Mouse (Mus musculus): ENCODE data around the gene Scgb3a1. TPM values are rescaled to one million over a fixed set of nuclear protein-coding genes. Genes with fewer than 3 reads are reported as not detected.
A peak's percentile ranks its signal among the peaks of the same experiment; 100 is the strongest.

Gene Scgb3a1
- polyA plus RNA-seq, 1 experiment, result not detected

DNA sequence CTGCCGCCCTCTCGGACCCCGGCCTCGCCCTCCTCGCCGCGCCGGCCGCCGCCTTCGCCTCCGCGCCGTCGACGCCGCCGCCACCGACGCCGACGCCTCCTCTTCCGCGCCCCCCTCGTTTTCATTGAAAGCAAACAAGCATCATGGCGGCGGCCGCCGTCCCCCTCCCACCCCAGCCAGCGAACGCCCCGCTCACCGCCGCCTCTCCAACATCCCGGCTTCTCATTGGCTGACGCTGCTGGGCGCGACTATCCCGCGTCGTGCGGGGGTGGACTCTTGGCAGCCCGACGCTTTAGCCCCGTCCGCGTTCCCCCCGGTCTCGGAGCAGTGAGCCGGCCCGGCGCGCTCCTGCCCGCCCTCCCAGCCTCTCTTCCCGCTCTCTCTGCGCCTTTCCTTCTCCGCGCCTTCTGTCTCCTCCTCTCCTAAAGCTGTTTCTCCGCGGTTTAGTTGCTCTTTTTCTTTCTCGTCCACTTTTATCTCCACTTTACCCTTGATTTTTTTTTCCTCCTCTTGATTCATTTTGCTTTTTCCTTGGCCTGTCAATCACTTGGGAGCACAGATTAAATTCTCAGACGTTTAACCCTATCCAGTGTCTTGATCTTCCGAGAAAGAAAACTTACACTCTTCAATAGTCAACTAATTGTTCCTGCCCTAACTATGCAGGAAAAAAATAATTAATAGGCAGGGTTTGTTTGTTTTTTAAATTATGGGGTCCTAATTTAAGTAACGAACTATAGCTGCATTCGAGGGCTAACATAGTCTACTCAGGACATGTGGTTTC lies 49.3 kb downstream of the Scgb3a1 start, which contains the start of gene Cnot6:
Cnot6 (minus strand) TSS at position 169 of the 781 bp plus-strand sequence.
- H3ac ChIP-seq (ENCODE audit: control insufficient read depth, insufficient read length, low read depth), result peak within 1 kb of the TSS; percentile 88
- peaks cover 47% of the 10 kb centered on the region for H3K79me2 ChIP-seq (ENCODE audit: control insufficient read depth, insufficient read depth)
- H3K27me3 ChIP-seq (ENCODE audit: control insufficient read depth, insufficient read depth, insufficient read length), result no peaks in the 10 kb centered on the region
- H3K36me3 ChIP-seq (ENCODE audit: control insufficient read depth, insufficient read depth), result peaks cover 8% of the 10 kb centered on the region
- TF ChIP-seq MAX (IDR thresholded peaks at IDR 0.05), result peak; percentile 68
- TF ChIP-seq CTCF (IDR thresholded peaks at IDR 0.05; ENCODE audit: control insufficient read depth, insufficient read depth, insufficient read length), result no peak
- peaks cover 43% of the 10 kb centered on the region for H3K79me3 ChIP-seq (ENCODE audit: low read depth)
- H3K4me3 ChIP-seq (ENCODE audit: insufficient read depth, poor library complexity, severe bottlenecking), result peak within 1 kb of the TSS; percentile 99

DNA sequence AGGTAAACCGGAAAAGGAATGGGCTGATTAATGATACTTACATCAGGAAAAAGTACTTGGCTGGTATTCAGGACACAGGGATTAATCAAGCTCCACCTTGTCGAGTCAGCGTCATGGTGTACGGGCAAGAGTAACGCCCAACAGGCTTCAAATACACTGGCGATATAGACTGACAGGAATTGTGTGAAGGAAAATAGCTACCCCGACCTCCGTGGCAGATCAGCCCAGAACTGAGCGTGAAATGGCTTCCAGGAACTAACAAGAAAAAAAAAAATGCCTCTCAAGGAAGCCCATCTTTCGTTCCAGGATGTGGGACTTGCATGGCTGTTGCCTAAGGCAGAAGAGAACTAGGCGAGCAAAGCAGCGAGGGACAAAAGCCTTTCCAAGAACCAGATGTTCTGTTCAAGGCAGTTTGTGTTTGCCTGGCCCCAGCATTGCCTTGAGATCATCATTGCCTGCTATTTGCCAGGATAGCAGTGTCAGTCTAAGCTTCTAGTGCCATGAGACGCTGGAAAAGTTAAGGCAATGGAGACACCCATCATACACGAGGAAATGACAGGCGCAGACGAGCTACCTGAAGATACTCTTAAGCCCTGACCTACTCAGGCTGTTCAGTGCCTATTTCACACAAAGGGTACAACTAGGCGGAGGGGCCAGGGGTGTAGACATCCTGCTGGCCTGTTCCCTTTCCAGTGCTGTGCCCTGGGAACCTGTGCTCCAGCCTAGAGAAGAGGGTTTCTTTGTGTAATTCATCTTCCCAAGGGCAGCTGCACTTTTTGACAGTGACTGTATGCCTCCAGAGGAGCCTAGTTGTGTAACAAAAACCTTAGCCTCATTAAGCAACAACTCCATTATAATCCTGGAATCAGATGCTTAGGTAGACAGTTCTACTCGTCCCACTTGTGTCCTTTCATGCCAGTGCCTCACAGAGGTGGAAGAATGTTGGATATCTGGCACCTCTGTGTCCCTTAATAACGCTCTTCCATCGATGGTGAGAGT lies 50.2 kb downstream of the Scgb3a1 start:
- Histone ChIP-seq H3K4me3 (ENCODE audit: insufficient read depth, poor library complexity, severe bottlenecking) (no peak overlapping the region), H3K79me3 (ENCODE audit: low read depth) (peaks cover 34% of the 10 kb centered on the region), H3K36me3 (ENCODE audit: control insufficient read depth, insufficient read depth) (peaks cover 5% of the 10 kb centered on the region), H3ac (ENCODE audit: control insufficient read depth, insufficient read length, low read depth) (no peak overlapping the region), H3K27me3 (ENCODE audit: control insufficient read depth, insufficient read depth, insufficient read length) (no peaks in the 10 kb centered on the region), H3K79me2 (ENCODE audit: control insufficient read depth, insufficient read depth) (peaks cover 38% of the 10 kb centered on the region)
- TF ChIP-seq MYOD1 (IDR thresholded peaks at IDR 0.05; ENCODE audit: control insufficient read depth, insufficient read length, low read depth) (no peak), CTCF (IDR thresholded peaks at IDR 0.05; ENCODE audit: control insufficient read depth, insufficient read depth, insufficient read length) (no peak), CEBPB (IDR thresholded peaks at IDR 0.05; ENCODE audit: low read depth) (no peak), MAX (IDR thresholded peaks at IDR 0.05) (no peak), MYOG (IDR thresholded peaks at IDR 0.05; ENCODE audit: control insufficient read depth, extremely low read depth, insufficient read length) (no peak), USF1 (IDR thresholded peaks at IDR 0.05; ENCODE audit: low read depth) (no peak), FOSL1 (IDR thresholded peaks at IDR 0.05; ENCODE audit: insufficient read depth, low read length, poor library complexity, severe bottlenecking) (no peak)

Other genes with a start within 250 kb of the Scgb3a1 start
- not detected for gene Olfr1389, start 240.5 kb upstream of the Scgb3a1 start, polyA plus RNA-seq (2012; fragmentation: generic; extraction: Trizol)
- not detected for gene Olfr1388, start 227.0 kb upstream of the Scgb3a1 start, polyA plus RNA-seq (2012; fragmentation: generic; extraction: Trizol)
- not detected for gene Olfr1387, start 208.3 kb upstream of the Scgb3a1 start, polyA plus RNA-seq (2012; fragmentation: generic; extraction: Trizol)
- gene Olfr1386, start 198.6 kb upstream of the Scgb3a1 start, polyA plus RNA-seq (2012; fragmentation: generic; extraction: Trizol), result not detected
- not detected for gene Olfr1385, start 174.5 kb upstream of the Scgb3a1 start, polyA plus RNA-seq (2012; fragmentation: generic; extraction: Trizol)
- gene Olfr1384, start 156.9 kb upstream of the Scgb3a1 start, polyA plus RNA-seq (2012; fragmentation: generic; extraction: Trizol), result not detected
- gene Olfr1383, start 144.0 kb upstream of the Scgb3a1 start, polyA plus RNA-seq (2012; fragmentation: generic; extraction: Trizol), result not detected
- not detected for gene Olfr1382, start 135.4 kb upstream of the Scgb3a1 start, polyA plus RNA-seq (2012; fragmentation: generic; extraction: Trizol)
- gene Olfr1381, start 120.2 kb upstream of the Scgb3a1 start, polyA plus RNA-seq (2012; fragmentation: generic; extraction: Trizol), result not detected
- gene Olfr1380, start 106.7 kb upstream of the Scgb3a1 start, polyA plus RNA-seq (2012; fragmentation: generic; extraction: Trizol), result not detected
- 0.02 TPM for gene Flt4, start 54.3 kb upstream of the Scgb3a1 start, polyA plus RNA-seq (2012; fragmentation: generic; extraction: Trizol)
- 20.4 TPM for gene Cnot6, start 49.1 kb downstream of the Scgb3a1 start, polyA plus RNA-seq (2012; fragmentation: generic; extraction: Trizol)
- gene Gfpt2, start 130.6 kb downstream of the Scgb3a1 start, polyA plus RNA-seq (2012; fragmentation: generic; extraction: Trizol), result 0.02 TPM
- gene Mapk9, start 183.1 kb downstream of the Scgb3a1 start, polyA plus RNA-seq (2012; fragmentation: generic; extraction: Trizol), result 10.1 TPM
- gene Rasgef1c, start 238.2 kb downstream of the Scgb3a1 start, polyA plus RNA-seq (2012; fragmentation: generic; extraction: Trizol), result not detected

Data from C2C12 (cell line).